Mouse (Mus musculus) CD4-positive, CD25-positive, alpha-beta regulatory T cell, adult 4 months (primary cell): ENCODE results near the gene Cd47. TPM values are rescaled to one million over a fixed set of nuclear protein-coding genes. Genes with fewer than 3 reads are reported as not detected.

Experiments used
- ATAC-seq: one replicate; pipeline ENCODE4 v1.8.0; 2017
- polyA plus RNA-seq, 2 experiments: library from polyadenylated mRNA; unstranded; fragments of 100-300 nt; shearing (Covaris generic); gene quantifications; one replicate each; pipeline ENCODE4 v1.2.1; 2017

Gene Cd47
- polyA plus RNA-seq, 2 experiments from 2014 or later, result 184 to 254 TPM

DNA sequence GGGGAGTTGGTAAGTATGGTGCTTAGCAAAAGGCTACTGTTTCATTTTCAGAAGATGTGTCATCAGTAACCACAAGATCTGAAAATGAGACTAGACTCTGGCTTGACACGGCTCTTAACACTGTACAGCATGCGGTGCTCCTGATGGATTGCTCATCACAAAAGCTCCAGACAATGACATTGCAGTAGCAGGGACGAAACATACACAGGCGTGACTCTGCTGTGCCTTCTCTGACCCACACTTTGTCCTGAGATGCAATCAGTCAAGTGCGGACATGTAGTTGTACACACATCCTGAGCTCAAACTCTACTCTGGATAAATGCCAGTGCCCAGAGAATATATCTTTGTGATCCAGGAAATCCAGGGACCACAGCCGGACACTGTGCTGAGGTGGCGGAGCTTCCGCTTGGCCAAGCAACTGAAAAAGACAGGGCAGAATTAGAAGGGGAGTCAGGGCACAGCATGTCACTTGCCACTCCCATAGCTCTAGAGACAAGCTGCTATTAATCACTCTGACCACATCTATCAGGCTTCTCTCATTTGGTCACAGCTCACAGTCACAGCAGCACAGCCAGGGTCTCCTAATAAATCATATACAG, 151.7 kb downstream of the Cd47 start:
- ATAC-seq, result no peak

DNA sequence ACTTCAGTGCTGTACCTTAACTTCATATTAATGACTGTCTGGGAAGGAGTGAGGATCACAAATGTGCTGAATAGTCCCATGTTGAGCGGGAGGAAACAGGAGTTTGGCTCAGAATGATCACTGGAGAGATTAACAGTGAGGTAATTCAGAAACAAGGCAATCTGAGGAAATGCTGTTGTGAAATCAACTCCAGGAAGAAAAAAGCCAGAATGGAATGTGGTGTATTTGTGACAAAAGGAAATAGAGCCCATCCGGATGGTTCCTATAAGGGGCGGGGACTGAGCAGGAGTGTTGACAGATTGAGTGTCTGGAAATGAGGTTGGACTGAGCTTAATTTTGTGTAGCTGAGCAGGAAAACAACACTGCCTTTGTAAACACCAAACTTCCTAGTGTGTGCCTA, 153.5 kb downstream of the Cd47 start:
- ATAC-seq, result no peak

DNA sequence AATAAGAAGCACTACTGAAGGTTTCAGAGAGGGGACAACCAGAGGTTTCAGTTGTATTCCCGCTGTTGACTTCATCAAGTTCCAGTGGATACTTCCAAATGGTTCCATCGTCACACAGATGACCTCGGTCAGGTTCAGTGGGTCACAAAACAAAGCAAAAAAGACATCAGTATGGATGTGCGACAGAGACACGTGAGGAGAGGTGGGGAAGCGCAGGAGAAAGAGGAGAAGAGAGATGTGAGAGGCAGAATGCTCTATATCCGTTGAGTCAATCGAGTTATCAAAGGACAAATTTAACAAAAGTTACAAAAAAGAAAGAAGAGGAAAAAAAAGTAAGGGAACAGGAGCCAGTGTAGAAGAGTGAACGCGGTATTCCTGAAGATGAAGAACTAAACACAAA, 154.6 kb downstream of the Cd47 start:
- ATAC-seq, result no peak

DNA sequence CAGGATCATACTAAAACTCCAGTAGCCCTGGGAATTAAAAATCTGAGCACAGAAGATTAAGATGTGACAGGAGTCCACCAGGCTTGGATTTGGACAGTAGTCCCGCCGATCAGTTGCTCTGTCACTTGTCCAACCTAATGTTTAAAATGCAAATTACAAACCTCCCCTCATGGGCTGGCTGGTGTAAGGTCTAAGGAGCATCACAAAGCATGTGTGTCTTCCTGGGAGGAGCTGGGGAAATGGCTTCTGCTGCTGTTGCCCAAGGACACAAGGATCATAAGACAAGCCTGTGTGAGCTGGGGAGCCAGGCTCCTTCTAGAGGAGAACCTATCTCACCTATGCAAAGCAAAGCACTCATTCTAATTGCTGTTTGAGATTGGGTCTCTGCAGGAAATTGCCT, 155.0 kb downstream of the Cd47 start:
- ATAC-seq, result no peak

DNA sequence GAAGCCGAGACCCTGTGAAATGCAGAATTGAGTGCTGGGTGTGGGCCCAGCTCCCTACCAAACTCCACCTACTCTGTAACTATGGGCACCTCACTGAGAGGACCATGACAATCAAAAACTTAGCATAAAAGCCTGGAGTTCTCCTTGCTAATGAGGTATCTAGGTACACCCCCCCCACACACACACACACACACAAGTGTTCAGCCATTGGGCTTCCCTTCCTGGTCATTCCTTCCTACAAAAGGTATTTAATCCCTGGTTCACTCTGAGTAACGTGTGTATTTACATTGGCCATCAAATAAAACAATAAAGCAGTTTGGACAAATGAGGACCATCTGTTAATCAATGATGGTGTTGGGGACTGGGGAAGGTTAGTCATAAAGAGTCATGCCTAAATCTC, 155.6 kb downstream of the Cd47 start:
- no peak for ATAC-seq

DNA sequence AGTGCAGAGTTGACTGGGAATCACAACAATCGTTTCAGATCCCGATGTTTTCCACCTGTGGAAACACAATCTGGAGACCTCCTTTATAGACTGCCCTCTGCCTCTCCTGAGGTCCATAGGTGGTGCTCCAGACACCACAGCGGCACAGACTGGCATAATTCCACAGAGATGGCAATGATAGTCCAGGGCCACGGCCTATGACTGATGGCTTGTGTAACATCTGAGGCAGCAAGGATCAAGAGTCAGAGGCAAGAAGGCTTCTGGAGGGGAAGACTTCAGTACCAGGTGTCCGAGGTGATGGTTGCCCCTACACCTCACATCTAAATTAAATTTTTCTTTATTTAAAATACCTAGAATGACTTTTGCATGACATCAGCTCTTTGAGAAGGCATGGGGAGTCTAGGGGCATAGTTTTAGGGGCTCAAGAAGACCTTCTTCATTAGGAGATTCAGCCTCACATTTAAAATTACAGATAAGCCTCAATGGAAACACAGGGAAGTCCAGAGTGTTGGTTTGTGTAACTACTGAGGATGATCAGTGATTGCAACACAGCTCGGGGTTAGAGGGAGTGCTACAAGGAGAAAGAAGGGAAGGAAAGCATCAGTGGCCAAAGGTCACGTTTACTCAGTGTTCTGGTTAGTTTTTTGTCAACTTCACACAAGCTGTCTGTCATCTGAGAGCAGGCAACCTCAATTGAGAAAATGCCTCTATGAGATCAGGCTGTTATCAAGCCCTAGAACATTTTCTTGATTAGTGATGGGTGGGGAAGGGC, 156.4 kb downstream of the Cd47 start:
- ATAC-seq, result no peak

DNA sequence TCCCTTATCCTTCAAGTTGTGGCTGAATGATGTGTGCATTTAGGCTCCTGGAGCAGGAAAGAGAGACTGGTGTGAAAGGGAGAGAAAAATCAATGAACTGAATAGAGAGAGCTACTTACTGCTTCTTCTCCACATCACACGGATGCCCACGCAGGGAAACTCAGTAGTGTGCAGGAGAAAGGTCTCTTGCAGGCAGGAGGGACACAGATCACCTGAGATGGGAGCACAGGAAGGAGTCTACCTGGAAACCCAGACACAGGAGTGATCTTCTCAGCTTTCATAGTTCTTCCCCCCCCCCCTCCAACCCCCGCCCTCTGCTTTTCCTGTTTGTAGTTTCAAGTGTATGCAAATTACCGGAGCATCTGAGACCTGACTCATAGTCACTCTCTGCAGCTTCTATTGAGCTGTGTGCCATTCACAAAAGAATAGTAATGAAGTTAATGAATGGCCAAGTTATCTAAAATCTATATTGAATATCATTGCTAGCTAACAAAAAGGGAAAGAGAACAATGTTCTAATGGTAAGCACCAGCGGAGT, 158.6 kb downstream of the Cd47 start:
- peak; percentile 83 for ATAC-seq

DNA sequence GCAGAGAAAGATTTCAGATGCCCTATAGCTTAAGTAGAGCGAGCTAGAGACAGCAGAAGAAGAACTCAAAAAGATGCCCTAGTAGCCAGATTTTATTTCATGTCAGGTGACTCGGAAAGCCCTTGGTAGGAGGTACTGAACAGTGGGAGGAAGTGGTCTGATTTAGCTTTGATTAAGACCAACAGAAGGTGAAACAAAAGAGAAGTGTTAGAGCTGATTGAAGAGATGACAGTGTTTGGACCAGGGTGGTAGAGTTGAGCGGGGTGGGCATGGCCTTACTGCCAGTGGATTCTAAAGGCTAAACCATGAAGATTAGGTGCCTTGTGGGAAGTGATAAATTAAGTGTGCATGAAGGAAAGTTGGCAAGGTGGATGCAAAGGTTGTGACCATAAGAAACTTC, 162.0 kb downstream of the Cd47 start:
- ATAC-seq, result peak; percentile 67

DNA sequence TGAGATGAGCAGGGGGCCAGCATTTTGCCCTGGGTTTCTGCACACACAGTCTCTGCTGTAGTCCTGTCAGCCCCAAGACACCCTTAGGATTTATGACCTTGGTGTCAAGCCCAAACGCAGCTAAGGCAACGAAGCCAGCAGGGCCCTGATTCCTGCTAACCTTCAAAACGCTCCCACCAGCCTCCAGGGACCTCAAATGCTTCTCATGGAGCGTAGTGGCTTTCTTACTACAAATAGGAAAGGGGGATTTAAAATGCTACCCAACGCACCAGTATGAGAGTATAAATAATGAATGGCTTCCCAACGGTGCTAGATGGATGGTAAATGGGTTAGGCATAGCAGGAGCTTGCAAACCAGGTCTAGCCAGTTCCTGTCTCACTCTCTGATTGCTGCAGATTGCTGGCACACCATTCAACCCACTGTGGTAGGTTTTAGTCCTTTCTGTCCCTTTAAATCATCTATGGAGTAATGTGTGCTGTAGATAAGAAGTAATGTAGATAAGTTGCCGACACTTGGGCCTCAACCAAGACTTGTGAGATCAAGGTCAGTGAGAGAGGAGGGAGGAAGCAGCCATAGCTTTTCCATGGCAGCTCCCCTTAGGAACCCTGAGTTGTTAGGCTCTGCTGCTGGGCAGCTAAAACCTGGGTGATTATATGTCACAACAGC, 164.1 kb downstream of the Cd47 start:
- ATAC-seq, result no peak

Other genes starting within 250 kb of the Cd47 start
- gene Ift57, start 101.3 kb upstream of the Cd47 start, polyA plus RNA-seq, result 1 to 10 TPM; 4.7 to 4.8 TPM